Mouse (Mus musculus) lung, postnatal 0 days (tissue): ENCODE measurements around the gene Scgb3a1. TPM values are rescaled to one million over a fixed set of nuclear protein-coding genes. Genes with fewer than 3 reads are reported as not detected.

ENCODE experiments used
- ATAC-seq: fragments of 200-750 bp; cut with Nextera tagmentation; 2 replicates; pipeline ENCODE4 v1.8.0; 2017; ENCODE audit warnings: moderate library complexity
- DNase-seq: peaks from one replicate; pipeline ENCODE4 v3.0.0-alpha.2; 2016; ENCODE audit warnings: low spot score
- H3K27ac ChIP-seq: fragments of 300-500 bp; sonication (generic); 2 replicates; pipeline ENCODE4 v1.5.1; 2014; ENCODE audit warnings: antibody characterized with exemption, mild to moderate bottlenecking, low read length, mixed read lengths
- H3K27me3 ChIP-seq: fragments of 300-500 bp; sonication (generic); replicated peaks from 2 replicates; pipeline ENCODE4 v1.6.1; 2014; ENCODE audit warnings: low read length, mixed read lengths; ENCODE audit not compliant: insufficient read depth
- H3K36me3 ChIP-seq: fragments of 300-500 bp; sonication (generic); 2 replicates; pipeline ENCODE4 v1.6.1; 2014; ENCODE audit warnings: low read length, mixed read lengths; ENCODE audit not compliant: insufficient read depth
- H3K4me1 ChIP-seq: fragments of 300-500 bp; sonication (generic); 2 replicates; pipeline ENCODE4 v1.6.1; 2014; ENCODE audit warnings: antibody characterized with exemption, low read depth, low read length, mixed read lengths; ENCODE audit not compliant: insufficient read depth
- H3K4me2 ChIP-seq: fragments of 300-500 bp; sonication (generic); replicated peaks from 2 replicates; pipeline ENCODE4 v1.6.1; 2014; ENCODE audit warnings: low read depth, mild to moderate bottlenecking, low read length, moderate library complexity, mixed read lengths
- H3K4me3 ChIP-seq: fragments of 300-500 bp; sonication (generic); 2 replicates; pipeline ENCODE4 v1.5.1; 2014; ENCODE audit warnings: low read depth, low read length
- H3K9ac ChIP-seq: fragments of 300-500 bp; sonication (generic); replicated peaks from 2 replicates; pipeline ENCODE4 v1.6.1; 2014; ENCODE audit warnings: low read depth, mild to moderate bottlenecking
- H3K9me3 ChIP-seq: fragments of 300-500 bp; sonication (generic); 2 replicates; pipeline ENCODE4 v1.6.1; 2016; ENCODE audit warnings: low read length, mixed read lengths
- CTCF ChIP-seq: IDR thresholded peaks from 2 replicates; pipeline ENCODE4 v1.5.1; 2016; ENCODE audit warnings: antibody characterized with exemption, mild to moderate bottlenecking
- EP300 ChIP-seq: IDR thresholded peaks from 2 replicates; pipeline ENCODE4 v1.6.1; 2016; ENCODE audit warnings: antibody characterized with exemption, mild to moderate bottlenecking, control low read depth
- WGBS: fragments of 180-500 bp; shearing (Covaris S2); extraction: QIAGEN DNeasy Blood & Tissue Kit; methylation state at CpG from one replicate; pipeline ENCODE4 v1.1.7; 2014; 5-methylcytosine and 5-hydroxymethylcytosine counted together
- polyA plus RNA-seq: library from polyadenylated mRNA; unstranded; fragments of >200 nt; fragmentation: Nextera tagmentation; extraction: Ambion mirVana; gene quantifications from 2 replicates; pipeline ENCODE4 v1.2.1, GENCODE M21; 2015

Gene Scgb3a1
- polyA plus RNA-seq, 1 experiment from 2014 or later, result 261 TPM

DNA sequence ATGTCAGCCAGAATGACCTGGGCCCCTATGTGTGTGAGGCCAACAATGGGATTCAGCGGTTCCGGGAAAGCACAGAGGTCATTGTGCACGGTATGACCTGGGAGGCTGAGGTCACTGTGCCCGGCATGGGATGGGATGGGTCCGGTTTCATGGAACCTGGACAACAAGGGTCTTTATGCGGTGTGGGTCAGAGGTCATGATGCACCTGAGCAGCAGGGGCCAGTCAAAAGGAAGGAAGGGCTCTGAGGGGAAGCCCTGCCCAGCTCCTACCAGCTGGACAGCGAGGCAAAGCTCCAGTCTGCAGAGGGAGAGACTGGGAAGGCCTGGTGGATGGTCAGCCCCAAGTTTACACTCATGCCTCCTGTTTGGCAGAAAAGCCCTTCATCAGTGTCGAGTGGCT lies 36.7 kb upstream of the Scgb3a1 start:
- Histone ChIP-seq H3K4me1 (no peaks in the 10 kb centered on the region), H3K9me3 (no peaks in the 10 kb centered on the region), H3K9ac (no peak overlapping the region), H3K27ac (no peak overlapping the region), H3K4me2 (no peak overlapping the region), H3K27me3 (no peaks in the 10 kb centered on the region), H3K4me3 (no peak overlapping the region), H3K36me3 (no peaks in the 10 kb centered on the region)
- ATAC-seq (no peak), DNase-seq (no peak)
- WGBS, result 66% methylated on average over 8 of the region's 8 CpGs
- TF ChIP-seq CTCF (no peak), EP300 (no peak)

DNA sequence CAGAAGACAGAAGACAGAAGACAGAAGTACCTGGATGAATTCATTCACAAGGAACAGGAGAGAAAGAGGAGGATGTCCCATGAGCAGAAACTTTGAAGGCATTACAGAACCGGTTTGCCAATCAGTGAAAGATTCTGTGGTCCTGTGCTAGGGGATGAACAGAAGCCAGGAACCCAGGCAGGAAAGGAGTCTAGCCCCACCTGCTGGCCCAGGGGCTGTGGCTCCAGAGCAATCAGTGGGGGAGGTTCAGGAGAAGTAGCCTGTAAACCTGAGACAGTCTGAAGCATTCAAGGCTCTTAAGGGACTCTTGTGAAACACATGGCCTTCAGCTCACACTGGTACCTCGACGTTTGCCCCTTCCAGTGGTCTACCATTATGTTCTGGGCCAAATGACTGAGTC lies 32.3 kb upstream of the Scgb3a1 start:
- H3K27ac ChIP-seq, result no peak overlapping the region
- TF ChIP-seq EP300, result no peak
- peak; percentile 74 for TF ChIP-seq CTCF
- 32% methylated on average over 3 of the region's 3 CpGs for WGBS
- DNase-seq (peak; percentile 36), ATAC-seq (peak; percentile 39; the same call in 1 of the 2 replicates)
- no peak overlapping the region for H3K4me3 ChIP-seq
- H3K4me1 ChIP-seq, result peaks cover 6% of the 10 kb centered on the region
- no peak overlapping the region for H3K4me2 ChIP-seq
- no peaks in the 10 kb centered on the region for H3K27me3 ChIP-seq
- no peak overlapping the region for H3K9ac ChIP-seq
- H3K9me3 ChIP-seq, result no peaks in the 10 kb centered on the region
- no peaks in the 10 kb centered on the region for H3K36me3 ChIP-seq

DNA sequence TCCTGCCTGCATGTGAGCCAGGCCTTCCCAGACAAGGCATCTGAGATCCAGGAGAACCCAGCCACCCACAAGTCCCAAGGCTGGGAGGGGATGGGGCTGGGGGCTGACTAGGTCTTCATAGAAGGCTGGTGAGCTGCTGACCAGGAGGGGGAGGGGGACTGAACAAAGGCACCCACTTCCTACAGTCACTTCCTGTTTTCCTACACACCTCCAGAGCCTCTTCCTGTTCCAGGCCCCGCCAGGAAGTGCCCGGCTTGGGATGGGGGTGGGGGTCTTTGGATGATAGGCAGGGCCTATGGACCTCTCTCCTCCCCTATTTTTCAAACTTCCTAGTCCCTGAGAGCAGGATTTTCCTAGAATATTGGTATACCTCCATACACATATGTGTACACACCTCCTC lies 31.2 kb upstream of the Scgb3a1 start:
- Histone ChIP-seq H3K4me2 (no peak overlapping the region), H3K4me3 (no peak overlapping the region), H3K9ac (no peak overlapping the region), H3K27ac (no peak overlapping the region), H3K9me3 (no peaks in the 10 kb centered on the region), H3K4me1 (peaks cover 6% of the 10 kb centered on the region), H3K36me3 (no peaks in the 10 kb centered on the region), H3K27me3 (0 out of 2 replicates have a peak, but pooled peaks cover 5% of the 10 kb centered on the region)
- TF ChIP-seq CTCF (no peak), EP300 (peak; percentile 51)
- WGBS, result 62% methylated on average over 2 of the region's 2 CpGs
- ATAC-seq (peak; percentile 76), DNase-seq (peak; percentile 65)

DNA sequence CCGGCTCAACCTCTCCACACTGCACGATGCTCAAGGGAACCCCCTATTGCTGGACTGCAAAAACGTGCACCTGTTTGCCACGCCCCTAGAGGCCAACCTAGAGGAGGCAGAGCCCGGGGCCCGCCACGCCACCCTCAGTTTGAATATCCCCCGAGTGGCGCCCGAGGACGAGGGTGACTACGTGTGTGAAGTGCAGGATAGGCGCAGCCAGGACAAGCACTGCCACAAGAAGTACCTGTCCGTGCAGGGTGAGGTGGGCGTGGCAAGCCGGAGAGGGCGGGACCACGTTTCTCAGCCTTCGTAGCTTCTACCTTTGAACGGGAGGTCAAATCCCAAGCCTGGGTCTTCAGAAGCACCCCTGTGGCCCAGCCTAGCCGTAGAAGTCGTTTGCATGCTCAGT lies 29.3 kb upstream of the Scgb3a1 start:
- Histone ChIP-seq H3K27ac (no peak overlapping the region), H3K36me3 (no peaks in the 10 kb centered on the region), H3K9ac (no peak overlapping the region), H3K9me3 (no peaks in the 10 kb centered on the region), H3K4me2 (peak overlapping the region; percentile 48), H3K4me3 (0 out of 2 replicates have a peak overlapping the region, but pooled peaks have one; percentile 8), H3K4me1 (peaks cover 6% of the 10 kb centered on the region), H3K27me3 (0 out of 2 replicates have a peak, but pooled peaks cover 5% of the 10 kb centered on the region)
- DNase-seq, result no peak
- ATAC-seq, result peak; percentile 16; the same call in 1 of the 2 replicates
- TF ChIP-seq CTCF (no peak; the same call in 1 of the 2 replicates), EP300 (no peak)
- 20% methylated on average over 21 of the region's 22 CpGs for WGBS

DNA sequence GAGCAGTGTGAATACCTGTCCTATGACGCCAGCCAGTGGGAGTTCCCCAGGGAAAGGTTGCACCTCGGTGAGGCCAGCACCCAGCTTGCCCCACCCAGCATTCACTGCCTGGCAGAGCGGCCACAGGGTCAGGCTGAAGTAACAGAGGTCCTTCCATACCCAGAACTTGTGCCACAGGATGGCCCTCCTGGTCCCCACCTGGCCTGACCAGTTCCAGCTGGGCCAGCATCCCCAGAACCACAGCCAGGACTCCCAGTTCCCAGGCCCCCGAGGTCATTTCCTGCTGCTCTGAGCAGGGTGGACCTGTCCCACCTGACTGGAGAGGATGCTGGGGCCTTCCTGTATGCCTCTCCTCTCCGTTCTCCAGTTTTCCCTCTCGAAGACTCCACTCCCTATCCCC lies 27.7 kb upstream of the Scgb3a1 start:
- Histone ChIP-seq H3K9me3 (no peaks in the 10 kb centered on the region), H3K27me3 (0 out of 2 replicates have a peak, but pooled peaks cover 5% of the 10 kb centered on the region), H3K4me3 (no peak overlapping the region), H3K27ac (no peak overlapping the region), H3K36me3 (no peaks in the 10 kb centered on the region), H3K9ac (no peak overlapping the region), H3K4me1 (peaks cover 6% of the 10 kb centered on the region), H3K4me2 (no peak overlapping the region)
- TF ChIP-seq EP300 (no peak), CTCF (no peak)
- 59% methylated on average over 6 of the region's 6 CpGs for WGBS
- DNase-seq (no peak), ATAC-seq (no peak)

DNA sequence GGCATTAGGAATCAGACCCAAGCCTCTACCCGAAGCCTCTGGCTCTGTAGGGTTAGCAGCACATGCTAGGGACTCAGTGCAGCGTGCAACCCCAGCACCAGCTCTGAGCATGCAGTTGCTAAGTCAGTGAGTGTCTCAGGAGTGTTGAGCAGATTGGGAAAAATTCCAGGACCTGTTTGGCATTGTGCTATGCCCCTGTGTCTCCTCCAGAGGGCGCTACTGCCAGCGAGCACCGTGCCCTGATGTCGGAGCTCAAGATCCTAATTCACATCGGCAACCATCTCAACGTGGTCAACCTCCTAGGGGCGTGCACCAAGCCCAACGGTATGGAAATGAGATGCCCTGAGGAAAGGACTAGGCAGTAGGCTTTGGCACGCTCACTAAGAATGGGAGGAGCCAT lies 27.0 kb upstream of the Scgb3a1 start:
- Histone ChIP-seq H3K27ac (no peak overlapping the region), H3K36me3 (no peaks in the 10 kb centered on the region), H3K4me3 (no peak overlapping the region), H3K4me1 (peaks cover 6% of the 10 kb centered on the region), H3K9ac (no peak overlapping the region), H3K4me2 (no peak overlapping the region), H3K27me3 (0 out of 2 replicates have a peak, but pooled peaks cover 5% of the 10 kb centered on the region), H3K9me3 (no peaks in the 10 kb centered on the region)
- TF ChIP-seq EP300 (no peak), CTCF (peak; percentile 69)
- WGBS, result 10% methylated on average over 11 of the region's 11 CpGs
- DNase-seq (no peak), ATAC-seq (no peak)

DNA sequence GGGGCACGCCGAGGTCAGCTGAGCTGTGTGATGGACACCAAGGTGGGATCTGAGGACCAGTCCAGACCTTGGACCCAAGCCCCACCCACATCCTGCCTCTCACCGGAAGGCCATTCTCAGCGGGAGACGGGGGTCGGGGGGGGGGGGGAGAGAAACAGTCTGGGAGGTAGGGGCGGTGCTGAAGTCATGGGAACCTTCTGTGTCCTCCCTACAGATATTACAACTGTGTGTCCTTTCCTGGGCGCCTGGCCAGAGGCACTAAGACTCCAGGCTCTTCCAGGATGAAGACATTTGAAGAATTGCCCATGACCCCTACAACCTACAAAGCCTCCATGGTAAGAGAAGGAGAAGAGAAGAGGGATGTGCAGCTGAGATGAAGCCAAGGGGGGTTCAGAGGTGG lies 17.7 kb upstream of the Scgb3a1 start:
- no peaks in the 10 kb centered on the region for H3K9me3 ChIP-seq
- DNase-seq, result no peak

More for the DNA sequence above, 17.7 kb upstream of the Scgb3a1 start:
- no peak for TF ChIP-seq CTCF
- no peak for TF ChIP-seq EP300
- H3K4me2 ChIP-seq, result no peak overlapping the region
- no peaks in the 10 kb centered on the region for H3K27me3 ChIP-seq
- H3K4me3 ChIP-seq, result no peak overlapping the region
- H3K9ac ChIP-seq, result no peak overlapping the region
- H3K36me3 ChIP-seq, result no peaks in the 10 kb centered on the region
- no peaks in the 10 kb centered on the region for H3K4me1 ChIP-seq
- ATAC-seq, result no peak
- 64% methylated on average over 4 of the region's 8 CpGs for WGBS
- no peak overlapping the region for H3K27ac ChIP-seq
